Mouse (Mus musculus) myocyte (in vitro differentiated cells): ENCODE data around the gene Clasrp. TPM values are rescaled to one million over a fixed set of nuclear protein-coding genes. Genes with fewer than 3 reads are reported as not detected.

Experiments
- H3K27me3 ChIP-seq: one replicate; pipeline ENCODE4 v1.6.1; 2011; ENCODE audit not compliant: control insufficient read depth, insufficient read depth, insufficient read length
- H3K36me3 ChIP-seq: one replicate; pipeline ENCODE4 v1.6.1; 2011; ENCODE audit not compliant: control insufficient read depth, insufficient read depth
- H3K4me2 ChIP-seq: one replicate; pipeline ENCODE4 v1.6.1; 2011; ENCODE audit warnings: low read depth, control low read depth
- H3K4me3 ChIP-seq: one replicate; pipeline ENCODE4 v1.5.1; 2011; ENCODE audit warnings: mild to moderate bottlenecking, control low read depth, moderate library complexity
- H3K79me2 ChIP-seq: one replicate; pipeline ENCODE4 v1.6.1; 2011; ENCODE audit not compliant: control insufficient read depth, insufficient read depth
- H3ac ChIP-seq: one replicate; pipeline ENCODE4 v1.6.1; 2011; ENCODE audit not compliant: control insufficient read depth, insufficient read length
- CEBPB ChIP-seq: IDR thresholded peaks from 2 replicates; pipeline ENCODE4 v1.6.1; 2011; ENCODE audit warnings: mild to moderate bottlenecking, moderate library complexity; ENCODE audit not compliant: poor library complexity, insufficient read depth, severe bottlenecking
- E2F4 ChIP-seq: IDR thresholded peaks from one replicate; pipeline ENCODE4 v1.6.1; 2011; ENCODE audit warnings: mild to moderate bottlenecking, control low read depth, moderate library complexity; ENCODE audit not compliant: insufficient read depth
- MAX ChIP-seq: IDR thresholded peaks from one replicate; pipeline ENCODE4 v1.6.1; 2011; ENCODE audit warnings: low read depth, mild to moderate bottlenecking, control low read depth
- MYOD1 ChIP-seq, 3 experiments: IDR thresholded peaks; one replicate each; pipeline ENCODE4 v1.6.1; 2011; ENCODE audit warnings: control low read depth in 2 of 3, low read depth in 2 of 3, mild to moderate bottlenecking in 2 of 3, moderate library complexity in 1 of 3; ENCODE audit not compliant: insufficient read length in 2 of 3, control insufficient read depth in 1 of 3
- MYOG ChIP-seq, 3 experiments: IDR thresholded peaks; one replicate each; pipeline ENCODE4 v1.6.1; 2011; ENCODE audit warnings: control low read depth in 2 of 3, low read depth in 2 of 3, mild to moderate bottlenecking in 2 of 3; ENCODE audit not compliant: insufficient read length in 2 of 3, control insufficient read depth in 1 of 3, insufficient read depth in 1 of 3
- POLR2A ChIP-seq: IDR thresholded peaks from one replicate; pipeline ENCODE4 v1.6.1; 2011; ENCODE audit warnings: low read depth, mild to moderate bottlenecking, control low read depth, moderate library complexity; ENCODE audit not compliant: insufficient read length
- POLR2AphosphoS2 ChIP-seq: IDR thresholded peaks from one replicate; pipeline ENCODE4 v1.6.1; 2011; ENCODE audit warnings: low read depth, control low read depth; ENCODE audit not compliant: insufficient read length
- REST ChIP-seq: IDR thresholded peaks from one replicate; pipeline ENCODE4 v1.6.1; 2011; ENCODE audit warnings: mild to moderate bottlenecking, control low read depth, moderate library complexity; ENCODE audit not compliant: insufficient read depth, insufficient read length
- SRF ChIP-seq: IDR thresholded peaks from one replicate; pipeline ENCODE4 v1.6.1; 2011; ENCODE audit warnings: low read depth; ENCODE audit not compliant: control insufficient read depth, insufficient read length
- TCF12 ChIP-seq: IDR thresholded peaks from one replicate; pipeline ENCODE4 v1.6.1; 2011; ENCODE audit warnings: mild to moderate bottlenecking, control low read depth; ENCODE audit not compliant: poor library complexity, insufficient read depth, severe bottlenecking
- TCF3 ChIP-seq: IDR thresholded peaks from one replicate; pipeline ENCODE4 v1.6.1; 2011; ENCODE audit warnings: low read depth, control low read depth; ENCODE audit not compliant: insufficient read length
- USF1 ChIP-seq: IDR thresholded peaks from one replicate; pipeline ENCODE4 v1.6.1; 2011; ENCODE audit warnings: low read depth, mild to moderate bottlenecking, control low read depth, moderate library complexity
- polyA plus RNA-seq: library from polyadenylated mRNA; unstranded; fragments of >200 nt; fragmentation: generic; extraction: Trizol; gene quantifications from one replicate; pipeline ENCODE4 v1.2.1, GENCODE M21; 2012; ENCODE audit warnings: missing spikeins

Gene Clasrp
- polyA plus RNA-seq, 1 experiment, result 14.8 TPM

DNA sequence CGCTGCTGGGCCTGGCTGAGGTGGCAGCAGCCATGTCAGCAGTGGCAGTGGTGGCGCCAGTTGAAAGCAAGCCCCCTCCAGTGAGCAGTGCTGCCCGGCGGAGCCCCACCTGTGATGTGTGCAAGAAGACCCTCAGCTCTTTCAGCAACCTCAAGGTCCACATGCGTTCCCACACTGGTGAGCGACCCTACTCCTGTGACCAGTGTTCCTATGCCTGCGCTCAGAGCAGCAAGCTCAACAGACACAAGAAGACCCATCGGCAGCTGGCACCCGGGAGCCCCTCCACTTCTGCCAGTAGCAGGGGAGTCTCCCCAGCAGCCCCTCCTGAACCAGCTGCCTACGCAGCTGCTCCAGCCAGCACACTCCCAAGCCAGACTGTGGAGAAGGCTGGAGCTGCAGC, 24.5 kb downstream of the Clasrp start:
- no peak overlapping the region for H3K4me3 ChIP-seq
- no peaks in the 10 kb centered on the region for H3K79me2 ChIP-seq
- no peak overlapping the region for H3K4me2 ChIP-seq
- no peaks in the 10 kb centered on the region for H3K27me3 ChIP-seq
- TF ChIP-seq SRF, result no peak
- TF ChIP-seq MYOG (IDR thresholded peaks at IDR 0.05; ENCODE audit: control insufficient read depth in 1 of 3, insufficient read depth in 1 of 3, insufficient read length in 2 of 3, low read depth in 2 of 3), result no peak
- TF ChIP-seq MAX, result no peak
- H3K36me3 ChIP-seq, result no peaks in the 10 kb centered on the region
- no peak overlapping the region for H3ac ChIP-seq

DNA sequence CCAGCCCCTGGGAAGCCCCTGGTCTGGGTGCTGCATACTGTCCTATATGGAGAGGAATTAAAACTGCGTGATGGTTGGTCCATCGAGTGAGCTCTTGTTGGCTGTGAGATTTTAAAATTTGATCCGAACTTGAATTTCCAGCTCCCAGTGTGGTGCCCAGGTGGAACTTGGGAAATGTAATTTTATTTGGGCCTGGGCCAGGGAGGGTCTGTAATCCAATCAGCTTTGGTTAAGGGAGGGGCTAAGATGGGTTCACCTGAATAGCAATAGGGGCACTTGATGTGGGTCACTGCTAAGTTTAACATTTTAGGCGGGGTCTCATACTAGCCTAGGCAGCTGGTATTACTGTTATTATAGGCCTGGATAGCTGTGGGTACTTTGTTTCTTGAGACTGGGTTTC, 25.9 kb downstream of the Clasrp start:
- Histone ChIP-seq H3K36me3 (no peaks in the 10 kb centered on the region), H3K4me3 (peak overlapping the region; percentile 30), H3K27me3 (no peaks in the 10 kb centered on the region), H3K79me2 (no peaks in the 10 kb centered on the region), H3ac (no peak overlapping the region), H3K4me2 (peak overlapping the region; percentile 93)
- TF ChIP-seq MAX (no peak), TCF3 (no peak), TCF12 (no peak), POLR2AphosphoS2 (no peak), REST (no peak), POLR2A (no peak), USF1 (no peak)

- TF ChIP-seq TCF3, result no peak
- peak; percentile 23 for TF ChIP-seq POLR2A
- Histone ChIP-seq H3K27me3 (no peaks in the 10 kb centered on the region), H3K36me3 (no peaks in the 10 kb centered on the region)
Observed at GRCm38 (mm10) chr7:19577877-19578414, 26.3 kb downstream of the Clasrp start.

DNA sequence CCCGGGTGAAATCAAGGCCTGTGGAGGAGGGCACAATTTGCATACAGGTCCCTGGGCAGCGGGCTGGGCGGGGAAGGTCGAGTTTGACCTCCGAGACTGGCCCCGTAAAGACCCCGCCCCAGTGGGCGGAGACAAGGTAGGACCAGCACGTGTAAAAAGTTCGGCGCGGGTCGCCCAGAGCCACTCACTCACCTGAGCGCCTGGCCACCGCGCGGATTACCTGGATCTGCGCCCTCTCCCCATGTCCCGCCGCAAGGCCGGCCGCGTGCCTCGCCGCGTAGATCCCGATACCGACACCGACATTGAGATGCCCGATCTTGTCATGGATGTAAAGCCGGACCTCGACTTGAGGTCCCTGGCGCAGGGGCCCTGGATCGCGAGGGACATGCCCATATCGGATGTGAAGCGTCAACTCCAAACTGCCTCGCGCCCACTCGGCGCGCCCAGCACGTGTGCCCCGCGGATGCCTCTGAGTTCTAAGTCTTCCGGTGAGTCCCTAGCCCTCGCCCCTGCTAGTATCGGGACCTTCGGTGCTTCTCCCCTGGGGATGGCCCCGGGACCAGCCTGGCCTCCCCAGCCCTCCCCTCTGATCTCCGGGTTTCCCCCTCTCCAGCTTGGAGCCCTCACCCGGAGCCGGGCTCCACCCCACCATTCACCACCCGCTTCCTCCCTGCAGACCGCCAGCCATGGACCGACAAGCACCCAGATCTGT, 27.0 kb downstream of the Clasrp start, which contains the start of the genes Zfp296 and Gemin7:
Zfp296 (plus strand) TSS at position 147 of the 712 bp plus-strand sequence.
Gemin7 (minus strand) TSS at position 455 of the 712 bp plus-strand sequence.
- H3K4me2 ChIP-seq, result peak within 1 kb of the TSS; percentile 93
- H3ac ChIP-seq, result peak within 1 kb of the TSS; percentile 8
- H3K4me3 ChIP-seq, result peak within 1 kb of the TSS; percentile 30
- H3K36me3 ChIP-seq, result no peaks in the 10 kb centered on the region
- TF ChIP-seq MYOG (IDR thresholded peaks at IDR 0.05; ENCODE audit: control insufficient read depth in 1 of 3, insufficient read depth in 1 of 3, insufficient read length in 2 of 3, low read depth in 2 of 3) (no peak), MYOD1 (IDR thresholded peaks at IDR 0.05; ENCODE audit: control insufficient read depth in 1 of 3, insufficient read length in 2 of 3, low read depth in 2 of 3) (no peak), POLR2A (no peak), SRF (no peak), E2F4 (no peak), MAX (no peak), REST (no peak), CEBPB (no peak), USF1 (no peak), TCF3 (no peak), TCF12 (no peak), POLR2AphosphoS2 (no peak)
- H3K79me2 ChIP-seq, result peaks cover 7% of the 10 kb centered on the region
- H3K27me3 ChIP-seq, result no peaks in the 10 kb centered on the region

More at GRCm38 (mm10) chr7:19577877-19578414, 26.3 kb downstream of the Clasrp start:
- H3K4me2 ChIP-seq, result peak overlapping the region; percentile 93
- peak overlapping the region; percentile 8 for H3ac ChIP-seq
- peak overlapping the region; percentile 30 for H3K4me3 ChIP-seq
- H3K79me2 ChIP-seq, result peaks cover under 1% of the 10 kb centered on the region

DNA sequence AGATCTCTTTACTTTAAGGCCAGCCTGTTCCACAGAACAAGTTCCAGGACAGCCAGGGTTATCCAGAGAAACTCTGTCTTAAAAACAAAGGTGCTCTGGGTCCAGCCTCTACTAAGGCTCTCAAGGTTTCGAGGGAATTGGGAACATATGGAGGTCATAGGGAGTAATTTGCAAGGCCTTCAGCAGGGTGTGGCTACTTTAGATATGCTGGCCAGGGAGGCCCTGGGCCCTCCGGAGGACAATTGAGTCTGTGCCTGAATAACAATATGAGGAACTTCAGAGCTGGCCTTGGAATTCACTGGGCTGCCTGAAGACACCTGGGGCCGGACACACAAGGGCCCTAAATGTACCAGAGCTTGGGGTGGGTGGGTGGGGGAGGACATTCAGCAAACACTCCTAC, 28.7 kb downstream of the Clasrp start:
- H3K27me3 ChIP-seq, result no peaks in the 10 kb centered on the region
- no peaks in the 10 kb centered on the region for H3K36me3 ChIP-seq
- TF ChIP-seq CEBPB (no peak), REST (no peak), POLR2A (no peak), MAX (no peak), MYOD1 (IDR thresholded peaks at IDR 0.05; ENCODE audit: control insufficient read depth in 1 of 3, insufficient read length in 2 of 3, low read depth in 2 of 3) (no peak), E2F4 (no peak), TCF12 (no peak), POLR2AphosphoS2 (no peak), MYOG (IDR thresholded peaks at IDR 0.05; ENCODE audit: control insufficient read depth in 1 of 3, insufficient read depth in 1 of 3, insufficient read length in 2 of 3, low read depth in 2 of 3) (no peak), SRF (no peak), TCF3 (no peak), USF1 (no peak)
- H3K4me2 ChIP-seq, result no peak overlapping the region
- no peak overlapping the region for H3K4me3 ChIP-seq
- H3ac ChIP-seq, result no peak overlapping the region
- H3K79me2 ChIP-seq, result peaks cover 22% of the 10 kb centered on the region
